Mouse (Mus musculus) thymus, adult 2 months (tissue): ENCODE data around the gene Adprm.

Experiments used
- CTCF ChIP-seq: fragments of 200-500 bp; IDR thresholded peaks from 2 replicates; pipeline ENCODE4 v1.5.1; 2012; ENCODE audit warnings: mild to moderate bottlenecking, control low read depth, low read length, moderate library complexity, borderline replicate concordance; ENCODE audit not compliant: control insufficient read depth, poor library complexity, insufficient read depth; ENCODE audit errors: extremely low read depth
- POLR2A ChIP-seq: fragments of 200-500 bp; IDR thresholded peaks from 2 replicates; pipeline ENCODE4 v1.6.1; 2012; ENCODE audit warnings: mild to moderate bottlenecking, low read length, control low read depth, moderate library complexity; ENCODE audit not compliant: control insufficient read depth, poor library complexity, insufficient read depth; ENCODE audit errors: extremely low read depth

DNA sequence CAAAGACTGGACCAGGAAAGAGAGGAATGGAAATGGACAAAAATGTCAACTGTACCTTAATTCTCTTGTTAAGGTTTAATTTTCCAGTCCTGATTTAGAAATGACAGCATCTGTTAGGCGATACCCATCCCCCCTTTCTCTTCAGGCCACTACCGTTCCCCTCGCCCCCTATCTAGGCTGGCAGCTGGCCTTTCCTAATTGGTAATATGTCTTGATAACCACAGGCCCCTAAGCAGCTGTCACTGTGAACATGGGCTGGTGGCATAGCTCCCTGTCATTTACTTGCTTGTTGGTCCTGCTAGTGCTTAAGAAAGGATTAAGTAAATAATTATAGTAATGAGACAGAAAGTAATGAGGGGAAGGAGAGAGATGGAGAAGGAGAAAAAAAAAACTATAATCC is 25.0 kb upstream of the Adprm start:
- no peak for TF ChIP-seq CTCF
- no peak for TF ChIP-seq POLR2A
